Mouse (Mus musculus): ENCODE measurements around the gene Ptprcap.
"Not testable (repeated sequence)": the region's sequence is repeated elsewhere in the genome, so short reads cannot be mapped to it uniquely, and the experiment has no call there.

Ptprcap gene

DNA sequence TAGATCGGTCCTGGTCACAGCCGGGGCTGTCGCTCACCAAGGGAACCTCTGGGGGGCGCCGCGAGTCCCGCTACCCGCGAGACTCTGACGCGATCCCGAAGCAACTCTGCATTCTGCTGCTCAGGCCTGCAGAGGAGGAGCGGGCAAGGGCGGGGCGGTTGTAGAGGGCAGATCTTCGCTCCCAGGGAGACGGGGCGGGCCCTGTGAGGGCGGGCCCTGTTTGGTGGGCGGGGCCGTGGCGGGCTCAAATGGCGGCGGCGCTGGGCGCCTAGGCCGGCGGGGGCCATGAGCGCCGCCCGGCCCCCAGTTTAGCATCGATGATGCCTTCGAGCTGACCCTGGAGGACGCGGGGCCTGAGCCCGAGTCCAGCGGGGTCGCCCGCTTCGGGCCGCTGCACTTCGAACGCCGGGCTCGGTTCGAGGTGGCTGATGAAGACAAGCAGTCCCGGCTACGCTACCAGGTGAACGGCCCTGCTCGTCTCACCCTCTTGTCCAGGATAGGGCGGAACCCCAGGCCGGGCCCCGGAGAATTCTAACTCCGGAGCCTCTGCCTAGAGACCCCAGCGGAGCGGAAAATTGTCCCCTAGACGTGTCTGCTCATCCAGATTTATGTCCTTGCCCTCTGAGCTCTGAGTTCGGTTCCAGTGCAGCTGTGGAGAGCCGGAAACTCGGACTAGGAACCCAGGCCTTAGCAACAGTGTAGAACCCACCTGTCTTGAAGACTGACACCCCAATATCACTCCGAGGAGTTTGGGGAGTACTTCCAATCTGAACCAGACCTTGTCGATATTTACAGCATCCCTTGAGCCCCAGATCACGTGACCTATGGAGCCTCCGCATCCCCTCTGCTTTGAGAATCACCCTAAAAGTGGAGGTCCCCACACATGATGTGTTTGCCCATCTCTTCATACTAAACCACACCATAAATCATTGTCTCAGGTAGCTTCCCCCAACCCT is 27.4 kb upstream of the Ptprcap start, which contains the start of gene Aip:
TSS of gene Aip (minus strand) at position 118 of the 956 bp plus-strand sequence.
- peak; percentile 93 for DNase-seq (ENCODE audit: low spot score)

GRCm38 (mm10) chr19:4126759-4127495 is 26.5 kb upstream of the Ptprcap start:
- no peak for DNase-seq (ENCODE audit: low spot score)

- no peak for DNase-seq (ENCODE audit: low spot score)
These were observed 23.9 kb upstream of the Ptprcap start for GRCm38 (mm10) chr19:4129462-4129861.

DNA sequence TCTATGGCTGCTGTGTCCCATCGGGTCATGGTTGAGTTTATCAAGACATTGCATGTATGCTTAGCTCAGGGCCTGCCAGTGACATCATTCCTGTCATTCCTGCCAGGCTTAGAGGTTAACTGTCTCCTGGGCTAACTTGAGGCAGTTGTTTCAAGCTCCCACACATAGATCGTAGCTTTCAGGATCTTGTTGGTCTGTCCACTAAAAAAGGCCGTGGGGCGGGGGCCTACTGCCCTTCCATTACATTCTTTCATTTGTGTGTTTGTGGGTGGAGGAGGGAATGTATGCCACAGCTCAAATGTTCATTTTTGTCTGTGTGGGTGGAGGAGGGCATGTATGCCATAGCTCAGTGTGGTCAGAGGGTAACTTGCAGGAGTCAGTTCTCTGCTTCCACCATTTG is 23.3 kb upstream of the Ptprcap start:
- DNase-seq (ENCODE audit: low spot score) = no peak

GRCm38 (mm10) chr19:4131075-4131474 is 22.3 kb upstream of the Ptprcap start:
- DNase-seq (ENCODE audit: low spot score) = no peak

- no peak for DNase-seq (ENCODE audit: low spot score)
These were observed 21.6 kb upstream of the Ptprcap start for GRCm38 (mm10) chr19:4131768-4132167.

- DNase-seq (ENCODE audit: low spot score) = no peak
These were observed 19.1 kb upstream of the Ptprcap start for GRCm38 (mm10) chr19:4134354-4134753.

GRCm38 (mm10) chr19:4135229-4135962 is 18.0 kb upstream of the Ptprcap start:
- DNase-seq (ENCODE audit: low spot score) = not testable (repeated sequence)

DNA sequence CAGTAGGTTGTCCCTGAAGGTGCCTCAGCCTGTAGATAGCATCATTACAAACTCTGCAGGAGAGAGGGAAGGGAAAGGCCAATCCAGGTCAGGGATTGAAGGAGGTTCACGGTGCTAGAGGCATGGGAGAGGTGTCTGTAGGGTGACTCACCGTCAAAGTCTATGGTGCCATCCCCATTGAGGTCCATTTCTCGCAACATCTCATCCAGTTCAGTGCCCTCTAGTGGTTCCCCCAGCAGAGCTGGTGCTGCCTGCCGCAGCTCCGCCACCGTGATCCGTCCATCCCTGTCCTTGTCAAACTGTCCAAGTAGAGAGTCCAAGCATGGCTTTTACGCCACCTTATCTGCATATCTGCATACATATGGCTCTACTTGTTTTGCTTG is 17.4 kb upstream of the Ptprcap start:
- not testable (repeated sequence) for DNase-seq (ENCODE audit: low spot score)

DNA sequence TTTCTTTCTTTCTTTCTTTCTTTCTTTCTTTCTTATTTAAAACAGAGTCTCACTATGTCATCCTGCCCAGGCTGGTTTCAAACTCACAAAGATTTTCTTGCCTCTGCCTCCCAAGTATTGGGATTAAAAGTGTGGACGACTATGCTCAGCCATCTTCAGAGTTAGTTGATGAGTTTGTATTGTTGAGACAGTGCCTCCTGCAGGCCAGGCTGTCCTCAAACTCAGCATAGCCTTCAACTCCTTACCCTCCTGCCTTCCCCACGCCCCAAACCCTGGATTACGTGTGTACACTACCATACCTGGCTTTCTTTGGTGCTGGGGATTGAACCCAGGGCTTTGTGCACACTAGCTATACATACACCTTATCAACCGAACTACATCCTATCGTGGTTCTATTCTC is 16.9 kb upstream of the Ptprcap start:
- DNase-seq (ENCODE audit: low spot score) = no peak

GRCm38 (mm10) chr19:4137913-4138312 is 15.5 kb upstream of the Ptprcap start:
- no peak for DNase-seq (ENCODE audit: low spot score)

DNA sequence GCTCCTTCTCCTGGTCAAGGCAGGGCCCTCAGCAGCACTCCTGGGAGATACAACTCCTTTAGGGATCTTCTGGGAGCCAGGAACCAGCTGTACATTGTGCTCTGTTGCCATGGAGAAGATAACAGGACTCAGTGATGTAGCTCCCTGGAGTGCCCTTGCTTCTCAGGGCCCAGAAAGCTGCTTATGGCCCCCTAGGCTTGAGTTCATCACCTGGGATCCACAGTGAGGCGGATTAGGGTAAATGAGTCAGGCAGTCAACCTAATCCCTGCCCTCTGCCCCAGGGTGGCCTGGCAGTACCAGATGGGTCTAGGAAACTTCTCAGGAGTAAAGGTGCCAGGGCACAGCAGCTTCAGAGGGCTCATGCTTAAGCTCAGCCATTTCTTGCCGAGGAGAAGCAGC is 14.0 kb upstream of the Ptprcap start, which contains the start of gene Gpr152:
TSS of gene Gpr152 (plus strand) at position 342 of the 400 bp plus-strand sequence.
- no peak for DNase-seq (ENCODE audit: low spot score)

GRCm38 (mm10) chr19:4140147-4140546 is 13.3 kb upstream of the Ptprcap start:
- DNase-seq (ENCODE audit: low spot score) = no peak

DNA sequence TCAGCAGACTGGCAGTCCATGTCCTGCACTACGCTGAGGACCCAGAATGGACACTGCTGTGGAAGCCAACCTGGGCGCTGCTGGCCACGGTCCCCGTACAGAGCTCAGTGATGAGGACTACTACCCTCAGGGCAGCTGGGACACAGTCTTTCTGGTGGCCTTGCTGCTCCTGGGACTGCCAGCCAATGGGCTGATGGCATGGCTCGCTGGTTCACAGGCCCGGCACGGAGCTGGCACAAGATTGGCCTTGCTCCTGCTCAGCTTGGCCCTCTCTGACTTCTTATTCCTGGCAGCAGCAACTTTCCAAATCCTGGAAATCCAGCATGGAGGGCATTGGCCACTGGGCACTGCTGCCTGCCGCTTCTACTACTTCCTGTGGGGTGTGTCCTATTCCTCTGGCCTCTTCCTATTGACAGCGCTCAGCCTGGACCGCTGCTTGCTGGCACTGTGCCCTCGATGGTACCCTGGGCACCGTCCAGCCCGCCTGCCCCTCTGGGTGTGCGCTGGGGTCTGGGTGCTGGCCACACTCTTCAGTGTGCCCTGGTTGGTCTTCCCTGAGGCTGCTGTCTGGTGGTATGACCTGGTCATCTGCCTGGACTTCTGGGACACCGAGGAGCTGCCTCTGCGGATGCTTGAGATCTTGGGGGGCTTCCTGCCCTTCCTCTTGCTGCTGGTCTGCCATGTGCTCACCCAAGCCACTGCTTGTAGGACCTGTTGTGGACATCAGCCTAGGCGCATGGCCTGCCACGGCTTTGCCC is 10.8 kb upstream of the Ptprcap start:
- DNase-seq (ENCODE audit: low spot score) = no peak

DNA sequence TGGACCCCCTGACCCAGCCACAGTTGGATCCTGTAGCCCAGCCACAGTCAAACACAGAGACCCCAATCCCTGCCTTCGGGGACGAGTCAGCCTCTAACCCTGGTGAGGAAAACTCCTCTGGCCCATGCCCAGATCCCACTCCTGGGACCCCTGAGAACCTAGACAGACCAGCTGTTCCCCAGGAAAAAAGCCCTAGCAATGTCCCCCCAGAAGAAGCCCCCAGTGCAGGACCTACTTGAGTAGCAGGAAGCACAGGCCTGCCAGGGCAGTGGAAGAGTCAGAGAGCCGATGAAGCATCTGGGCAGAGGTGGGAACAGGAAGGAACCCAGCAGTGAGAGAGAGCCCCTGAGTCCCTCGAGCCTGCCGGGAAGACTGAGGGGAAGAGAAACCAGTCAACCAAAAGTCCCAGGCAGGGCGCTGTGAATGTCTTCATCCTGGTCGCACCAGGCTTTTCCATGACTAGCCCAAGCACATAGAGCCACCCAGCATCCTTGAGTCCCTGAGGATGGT is 9.6 kb upstream of the Ptprcap start, which contains the start of gene Cabp4:
TSS of gene Cabp4 (minus strand) at position 275 of the 510 bp plus-strand sequence.
- DNase-seq (ENCODE audit: low spot score) = no peak

- DNase-seq (ENCODE audit: low spot score) = no peak
These were observed 8.6 kb upstream of the Ptprcap start for GRCm38 (mm10) chr19:4144550-4145498.

GRCm38 (mm10) chr19:4145936-4146335 is 7.5 kb upstream of the Ptprcap start:
- DNase-seq (ENCODE audit: low spot score) = no peak

DNA sequence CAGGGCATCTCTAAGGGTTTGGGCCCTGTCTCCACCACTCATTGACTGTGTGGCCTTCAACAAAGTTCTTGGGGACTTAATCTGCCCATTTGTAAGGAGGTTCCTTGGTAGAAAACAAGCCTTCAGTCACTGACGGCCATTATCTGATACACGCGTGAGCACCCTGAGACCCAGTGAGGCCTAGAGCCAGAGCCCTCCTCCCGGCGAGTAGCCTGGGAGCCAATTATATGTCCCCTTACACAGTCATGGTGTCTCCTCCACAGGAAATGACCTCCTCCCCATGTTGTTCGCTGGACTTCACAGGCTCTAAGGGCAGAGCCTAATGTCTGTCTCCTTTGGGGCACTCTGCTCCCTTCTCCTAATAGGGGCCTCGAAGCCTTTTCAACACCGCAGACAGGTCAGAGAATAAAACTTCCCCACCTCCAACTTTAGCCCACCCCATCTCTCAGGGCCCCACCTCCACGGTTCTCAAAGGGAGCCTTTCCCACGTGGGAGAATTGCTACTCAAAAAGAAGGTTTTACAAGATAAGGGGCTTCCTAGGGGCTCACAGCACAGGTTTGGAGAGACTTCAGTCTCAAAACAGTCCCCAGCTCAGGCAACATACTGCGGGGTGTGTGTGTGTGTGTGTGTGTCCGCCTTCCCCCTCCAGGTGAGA is 6.9 kb upstream of the Ptprcap start:
- DNase-seq (ENCODE audit: low spot score) = no peak

DNA sequence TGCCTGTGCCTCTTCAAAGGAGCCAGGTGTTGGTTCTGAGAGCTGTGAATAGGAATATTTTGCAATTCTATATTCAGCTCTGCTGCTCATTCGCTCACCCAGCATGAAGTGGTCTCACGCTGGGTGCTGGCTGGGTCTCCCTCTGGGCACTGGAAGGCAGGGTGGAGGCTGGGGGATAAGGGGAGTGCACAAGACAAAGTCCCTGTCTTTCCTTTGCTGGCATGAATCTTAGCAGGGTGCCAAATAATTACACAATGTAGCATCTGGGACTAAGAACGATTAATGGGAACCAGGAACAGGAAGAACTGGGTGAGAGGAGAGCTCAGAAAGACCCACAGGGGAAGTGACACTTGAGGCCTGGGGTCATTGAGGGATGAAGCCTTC is 6.4 kb upstream of the Ptprcap start:
- DNase-seq (ENCODE audit: low spot score) = no peak
